Mouse (Mus musculus) granulocyte monocyte progenitor cell, adult 5-6 weeks (primary cell): ENCODE results near the gene Ptprf. TPM values are rescaled to one million over a fixed set of nuclear protein-coding genes. Genes with fewer than 3 reads are reported as not detected.

ENCODE experiments used
- total RNA-seq, 2 experiments: library from RNA; stranded (forward) in 1 of 2; stranded (reverse) in 1 of 2; fragments of 200-712, 200-1000 nt in 1 of 2; fragments of >200 nt in 1 of 2; fragmentation: Nextera tagmentation in 1 of 2; gene quantifications; 2 replicates each; pipeline ENCODE4 v1.2.3; 2014 to 2017

Ptprf gene
- total RNA-seq, 2 experiments from 2014 or later = not detected

Other genes with a start within 250 kb of the Ptprf start
- 12.9 and 14.5 TPM in 2 replicates for gene St3gal3, start 156.5 kb downstream of the Ptprf start, total RNA-seq (2014; fragmentation: Nextera tagmentation)
- 4.7 and 8.2 TPM in 2 replicates for gene St3gal3, start 156.5 kb downstream of the Ptprf start, total RNA-seq (2017)
- 17.2 and 25.2 TPM in 2 replicates for gene Kdm4a, start 111.4 kb downstream of the Ptprf start, total RNA-seq (2014; fragmentation: Nextera tagmentation)
- gene Kdm4a, start 111.4 kb downstream of the Ptprf start, total RNA-seq (2017) = 19.8 and 23.1 TPM in 2 replicates
- 20.6 and 25.0 TPM in 2 replicates for gene Szt2, start 117.9 kb upstream of the Ptprf start, total RNA-seq (2014; fragmentation: Nextera tagmentation)
- gene Szt2, start 117.9 kb upstream of the Ptprf start, total RNA-seq (2017) = 3.7 and 4.0 TPM in 2 replicates
- 75.7 and 79.4 TPM in 2 replicates for gene Med8, start 117.9 kb upstream of the Ptprf start, total RNA-seq (2014; fragmentation: Nextera tagmentation)
- gene Med8, start 117.9 kb upstream of the Ptprf start, total RNA-seq (2017) = 94.8 and 103 TPM in 2 replicates
- 116 and 119 TPM in 2 replicates for gene Elovl1, start 136.7 kb upstream of the Ptprf start, total RNA-seq (2014; fragmentation: Nextera tagmentation)
- 53.6 and 63.3 TPM in 2 replicates for gene Elovl1, start 136.7 kb upstream of the Ptprf start, total RNA-seq (2017)
- gene Cdc20, start 145.9 kb upstream of the Ptprf start, total RNA-seq (2014; fragmentation: Nextera tagmentation) = 26.7 and 35.6 TPM in 2 replicates
- 77.2 and 88.2 TPM in 2 replicates for gene Cdc20, start 145.9 kb upstream of the Ptprf start, total RNA-seq (2017)
- 0.11 and 0.49 TPM in 2 replicates for gene Mpl, start 166.1 kb upstream of the Ptprf start, total RNA-seq (2014; fragmentation: Nextera tagmentation)
- not detected in 2 replicates for gene Mpl, start 166.1 kb upstream of the Ptprf start, total RNA-seq (2017)
- gene Tie1, start 198.7 kb upstream of the Ptprf start, total RNA-seq (2014; fragmentation: Nextera tagmentation) = 3.9 and 7.2 TPM in 2 replicates
- gene Tie1, start 198.7 kb upstream of the Ptprf start, total RNA-seq (2017) = 4.3 and 4.5 TPM in 2 replicates
- not detected in 2 replicates for gene 2610528J11Rik, start 235.6 kb upstream of the Ptprf start, total RNA-seq (2014; fragmentation: Nextera tagmentation)
- gene 2610528J11Rik, start 235.6 kb upstream of the Ptprf start, total RNA-seq (2017) = not detected in 2 replicates